Mouse (Mus musculus) layer of hippocampus, adult 2 months (tissue): Measurements from ENCODE around the gene 2900011O08Rik. TPM values are rescaled to one million over a fixed set of nuclear protein-coding genes. Genes with fewer than 3 reads are reported as not detected.

ENCODE experiments used
- DNase-seq, 2 experiments: peaks; one replicate each; pipeline ENCODE4 v3.0.0; 2022; ENCODE audit warnings: low spot score in 2 of 2
- H3K27ac ChIP-seq: fragments of 200-600 bp; 2 replicates; pipeline ENCODE4 v1.8.1; 2022
- H3K4me3 ChIP-seq: fragments of 200-600 bp; 2 replicates; pipeline ENCODE4 v1.8.1; 2022; ENCODE audit warnings: mild to moderate bottlenecking
- CTCF ChIP-seq: fragments of 200-600 bp; conservative IDR thresholded peaks from 2 replicates; pipeline ENCODE4 v1.8.1; 2022; ENCODE audit warnings: antibody characterized with exemption, mild to moderate bottlenecking, moderate library complexity
- total RNA-seq, 2 experiments: library from RNA; stranded (reverse); gene quantifications; 2 replicates each; pipeline ENCODE4 v1.2.3; 2021

The 2900011O08Rik gene
- total RNA-seq, 2 experiments from 2014 or later = 248 to 261 TPM

GRCm38 (mm10) chr16:13983161-13983560 is 3.2 kb upstream of the 2900011O08Rik start:
- no peak overlapping the region for H3K27ac ChIP-seq
- no peak for DNase-seq
- TF ChIP-seq CTCF = no peak
- H3K4me3 ChIP-seq = no peak overlapping the region

DNA sequence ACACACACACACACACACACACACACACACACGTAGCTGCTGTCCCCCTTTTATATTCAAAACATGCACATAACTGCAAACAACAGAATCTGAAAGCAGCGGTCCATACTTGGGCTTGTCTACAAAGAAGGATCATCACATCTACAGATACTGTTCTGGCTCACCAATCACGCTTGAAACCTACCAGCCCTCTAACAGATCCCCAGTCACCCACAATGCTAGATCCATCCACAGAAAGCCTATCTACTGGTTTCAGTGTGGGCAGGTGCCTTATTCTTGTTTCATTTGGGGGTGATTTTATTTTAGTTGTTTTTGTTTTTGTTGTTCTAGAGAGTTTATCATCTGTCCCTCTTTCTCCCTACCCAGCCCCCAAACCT is 219 bp upstream of the 2900011O08Rik start:
- TF ChIP-seq CTCF = no peak
- H3K27ac ChIP-seq = peak overlapping the region; percentile 98
- DNase-seq = no peak
- H3K4me3 ChIP-seq = peak overlapping the region; percentile 80

- no peak for TF ChIP-seq CTCF
- H3K4me3 ChIP-seq = no peak overlapping the region
- DNase-seq = peak in 1 of 2 experiments; percentile 15
- no peak overlapping the region for H3K27ac ChIP-seq
These were observed 6.3 kb downstream of the 2900011O08Rik start for GRCm38 (mm10) chr16:13992518-13993248.

DNA sequence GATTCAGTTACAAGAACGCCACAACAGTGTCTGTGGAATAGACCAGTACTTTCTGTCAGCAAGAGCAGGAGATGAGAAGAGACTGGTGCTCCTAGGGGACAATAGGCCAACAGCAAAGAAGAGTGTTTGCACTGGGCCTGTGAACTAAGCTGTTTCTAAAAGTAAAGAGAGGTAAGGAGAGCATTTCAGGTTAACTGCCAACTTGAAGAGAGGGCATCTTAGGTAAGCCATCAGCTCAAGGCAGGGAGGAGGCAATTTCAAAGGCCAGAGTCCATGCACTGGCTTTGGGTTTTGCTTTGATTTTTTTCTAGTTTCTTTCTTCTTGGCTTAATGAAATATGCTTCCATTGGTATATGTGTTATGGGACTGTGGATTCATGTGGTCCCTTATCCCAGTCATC is 7.7 kb downstream of the 2900011O08Rik start:
- no peak for DNase-seq
- H3K27ac ChIP-seq = no peak overlapping the region
- no peak overlapping the region for H3K4me3 ChIP-seq
- TF ChIP-seq CTCF = no peak

GRCm38 (mm10) chr16:13994502-13994901 is 8.1 kb downstream of the 2900011O08Rik start:
- no peak for DNase-seq
- H3K4me3 ChIP-seq = no peak overlapping the region
- H3K27ac ChIP-seq = no peak overlapping the region
- no peak for TF ChIP-seq CTCF

DNA sequence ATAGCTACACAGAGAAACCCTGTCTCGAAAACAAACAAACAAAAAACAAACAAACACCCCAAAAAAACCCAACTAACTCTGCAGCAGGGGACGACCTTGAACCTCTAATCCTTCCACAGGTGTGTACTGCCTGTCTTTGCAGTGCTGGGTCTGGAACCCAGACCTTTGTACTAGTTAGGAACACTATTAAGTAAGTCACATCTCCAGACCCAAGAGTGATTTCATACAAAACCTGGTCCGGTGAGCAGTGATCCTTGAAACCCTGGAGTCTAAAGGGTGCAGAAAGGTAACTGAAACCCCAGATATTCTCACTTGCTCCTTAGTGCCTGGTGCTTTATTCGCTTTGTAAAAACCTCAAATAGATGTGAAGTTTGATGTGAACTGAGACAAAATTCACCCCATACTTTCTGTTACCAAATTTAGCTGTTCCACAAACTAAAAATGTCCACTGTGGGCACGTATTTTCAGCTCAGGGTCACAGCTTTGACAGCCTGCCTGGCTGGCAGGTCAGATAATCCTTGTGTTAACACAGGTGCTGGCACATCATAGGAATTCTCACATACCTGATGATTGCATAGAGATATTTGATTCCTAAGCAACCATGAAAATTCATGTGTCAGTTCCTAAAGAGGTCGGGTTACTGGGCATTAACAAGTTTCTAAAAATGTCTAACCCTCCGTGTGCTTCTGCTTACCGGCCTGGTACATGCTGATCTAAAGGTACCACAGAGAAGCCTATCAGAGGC is 17.2 kb downstream of the 2900011O08Rik start:
- DNase-seq = no peak
- Histone ChIP-seq H3K4me3 (no peak overlapping the region), H3K27ac (no peak overlapping the region)
- no peak for TF ChIP-seq CTCF

GRCm38 (mm10) chr16:14004170-14004569 is 17.8 kb downstream of the 2900011O08Rik start:
- no peak for DNase-seq
- Histone ChIP-seq H3K27ac (no peak overlapping the region), H3K4me3 (no peak overlapping the region)
- peak; percentile 62 for TF ChIP-seq CTCF

DNA sequence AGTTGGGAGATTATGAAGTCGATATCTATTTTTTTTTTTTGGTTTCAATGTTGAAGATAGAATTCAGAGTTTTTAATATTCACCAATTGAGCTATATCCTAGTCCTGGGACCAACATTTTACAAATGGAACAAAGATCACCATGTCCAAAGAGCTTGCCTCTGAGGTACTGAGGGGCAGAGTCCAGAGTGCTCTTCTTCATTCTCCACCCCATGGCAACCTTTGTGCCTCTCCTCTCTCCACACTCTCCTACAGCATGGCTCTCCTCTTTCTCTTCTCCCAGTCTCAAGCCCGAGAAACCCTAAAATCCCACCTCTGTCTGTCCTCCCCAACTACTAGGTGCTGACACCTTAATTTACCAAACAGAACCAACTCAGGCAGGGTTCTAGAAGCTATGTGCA is 18.3 kb downstream of the 2900011O08Rik start:
- no peak for DNase-seq
- no peak overlapping the region for H3K4me3 ChIP-seq
- H3K27ac ChIP-seq = no peak overlapping the region
- no peak for TF ChIP-seq CTCF

DNA sequence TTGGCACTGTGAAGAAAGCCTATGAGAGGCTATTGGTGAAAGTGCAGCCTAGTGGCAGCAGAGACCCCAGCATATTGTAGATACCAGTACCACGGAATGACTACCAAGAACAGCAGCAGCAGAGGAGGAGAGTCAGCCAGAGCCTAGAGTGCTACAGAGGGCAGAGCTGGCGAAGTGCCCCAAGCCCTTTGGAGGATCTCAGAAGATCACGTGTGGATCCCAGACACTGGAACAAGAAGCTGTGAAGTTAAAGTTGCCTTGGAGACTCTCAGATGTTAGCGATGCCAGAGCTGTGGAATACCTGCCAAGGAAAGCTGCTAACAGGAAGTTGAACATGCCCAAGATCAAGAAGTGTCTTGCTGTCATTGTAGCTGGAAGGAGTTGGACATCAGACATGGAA is 18.9 kb downstream of the 2900011O08Rik start:
- DNase-seq = no peak
- no peak for TF ChIP-seq CTCF
- Histone ChIP-seq H3K27ac (no peak overlapping the region), H3K4me3 (no peak overlapping the region)

DNA sequence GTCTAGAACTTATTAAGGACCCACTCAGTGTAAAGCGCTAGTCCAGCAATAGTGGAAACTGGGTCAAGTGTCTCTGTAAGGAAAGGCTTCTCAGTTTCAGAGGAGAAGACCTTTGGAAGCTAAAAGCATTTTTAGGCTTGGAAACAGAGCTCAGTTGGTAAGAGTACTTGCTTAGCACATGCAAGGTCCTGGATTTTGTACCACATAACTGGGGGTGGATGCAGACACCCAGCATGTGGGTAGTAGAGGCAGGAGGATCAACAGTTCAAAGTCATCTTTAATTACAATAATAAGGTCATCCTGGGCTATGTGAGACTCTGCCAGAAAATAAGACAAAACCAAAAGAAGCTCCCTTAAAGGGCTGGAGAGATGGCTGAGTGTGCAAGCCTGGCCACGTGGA is 21.7 kb downstream of the 2900011O08Rik start:
- H3K4me3 ChIP-seq = no peak overlapping the region
- no peak for DNase-seq
- no peak overlapping the region for H3K27ac ChIP-seq
- TF ChIP-seq CTCF = no peak

GRCm38 (mm10) chr16:14008708-14009107 is 22.3 kb downstream of the 2900011O08Rik start:
- DNase-seq = no peak
- no peak overlapping the region for H3K4me3 ChIP-seq
- TF ChIP-seq CTCF = no peak
- no peak overlapping the region for H3K27ac ChIP-seq

DNA sequence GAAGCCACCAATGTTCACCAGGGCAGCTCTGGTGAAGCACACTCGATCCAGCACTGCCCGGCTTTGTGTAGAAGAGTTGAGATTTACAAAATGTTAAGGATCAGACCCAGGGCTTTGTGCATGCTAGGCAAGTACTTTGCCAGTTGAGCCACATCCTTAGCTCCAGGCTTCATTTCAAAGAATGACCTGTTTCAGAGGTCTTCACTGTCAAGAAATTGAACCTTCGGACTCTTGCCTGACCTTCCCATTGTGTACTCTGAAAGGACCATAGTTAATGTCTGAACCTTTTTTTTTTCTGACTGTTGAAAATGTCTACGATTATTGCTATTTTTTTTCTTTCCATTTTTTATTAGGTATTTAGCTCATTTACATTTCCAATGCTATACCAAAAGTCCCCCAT is 23.6 kb downstream of the 2900011O08Rik start:
- no peak overlapping the region for H3K27ac ChIP-seq
- no peak for DNase-seq

GRCm38 (mm10) chr16:14017306-14017705 is 30.9 kb downstream of the 2900011O08Rik start:
- DNase-seq = no peak
- no peak for TF ChIP-seq CTCF
- H3K4me3 ChIP-seq = no peak overlapping the region

More for the DNA sequence above, 23.6 kb downstream of the 2900011O08Rik start:
- no peak for TF ChIP-seq CTCF
- no peak overlapping the region for H3K4me3 ChIP-seq

More at GRCm38 (mm10) chr16:14017306-14017705, 30.9 kb downstream of the 2900011O08Rik start:
- no peak overlapping the region for H3K27ac ChIP-seq
